ENCODE assay signal across 8 mouse cellular contexts in the genomic region with DNA sequence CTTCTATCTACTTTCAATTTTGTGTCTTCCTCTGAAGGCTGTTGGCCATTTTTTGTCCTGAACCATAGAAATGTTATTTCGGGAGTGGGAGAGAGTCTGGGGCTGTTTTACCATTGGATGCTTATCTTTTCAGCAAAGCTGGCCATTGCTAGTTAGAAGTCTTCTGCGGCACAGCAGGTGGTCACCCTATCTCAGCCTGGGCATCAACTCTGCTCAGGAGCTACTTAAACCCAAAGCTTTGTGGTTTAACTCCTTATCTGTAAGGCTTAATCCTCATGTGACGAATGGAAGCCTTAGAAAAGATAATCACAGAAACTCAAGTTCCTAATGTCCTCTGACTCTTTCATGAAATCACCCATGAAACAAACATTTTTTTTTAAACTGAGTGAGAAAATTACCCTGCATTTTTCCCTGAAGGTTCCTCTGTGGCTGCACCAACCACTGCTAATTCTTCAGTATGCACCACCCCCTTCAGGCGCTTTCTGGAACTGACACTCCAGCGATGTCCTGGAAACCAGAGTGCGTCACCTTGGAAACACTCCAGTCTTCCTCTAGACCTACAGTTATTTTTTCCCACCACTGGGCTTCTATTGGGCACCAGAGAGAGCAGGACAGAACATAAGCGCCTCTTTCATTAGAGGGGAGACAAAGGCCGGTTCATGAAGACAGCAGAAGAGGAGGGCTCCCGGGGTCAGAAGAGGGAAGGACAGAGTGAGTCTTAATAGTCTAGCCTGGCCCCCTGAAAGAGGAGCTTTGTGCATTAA.
DNase-seq lines count a peak whose midpoint lies in the region; ATAC-seq and TF ChIP-seq lines count a peak whose summit lies in the region.

No protein-coding gene starts in this region.

- DNase-seq in MEL (ENCODE audit: low read depth, low spot score): no peak
- DNase-seq in cerebellum, adult 18-20 months: peak; percentile 88 to 89
- DNase-seq in forebrain, postnatal 0 days: peak; percentile 91
- peak; percentile 27 for DNase-seq in heart, postnatal 25 days (ENCODE audit: low spot score)
- peak; percentile 13 for DNase-seq in large intestine, adult 2 months (ENCODE audit: low read depth, low spot score)
- peak; percentile 5 to 25 for DNase-seq in lung, adult 18-20 months
- peak; percentile 74 for DNase-seq in ovary, postnatal 14 days (ENCODE audit: low spot score)
- peak; percentile 35 to 52 for DNase-seq in urinary bladder, postnatal 36 days (ENCODE audit: low spot score in 2 of 2)

- peak in 1 of 2 experiments; percentile 23; a peak in 1 of 4 replicates for TF ChIP-seq EP300 in MEL (IDR thresholded peaks at IDR 0.05; ENCODE audit: low read depth in 1 of 2, low read length in 2 of 2)

- H3K36me3 ChIP-seq in MEL (ENCODE audit: control insufficient read depth in 1 of 2, insufficient read depth in 2 of 2, low read length in 2 of 2): no peaks in the 10 kb centered on the region
- H3K36me3 ChIP-seq in forebrain, postnatal 0 days (ENCODE audit: insufficient read depth): no peaks in the 10 kb centered on the region

- no peaks in the 10 kb centered on the region for H3K4me1 ChIP-seq in MEL (ENCODE audit: control insufficient read depth in 1 of 2, insufficient read depth in 2 of 2, low read length in 2 of 2)
- H3K4me1 ChIP-seq in forebrain, postnatal 0 days (ENCODE audit: insufficient read depth): peaks cover 3% of the 10 kb centered on the region; the same call in 1 of the 2 replicates

- no peak overlapping the region for H3K4me2 ChIP-seq in forebrain, postnatal 0 days (ENCODE audit: low read depth)

- no peak for TF ChIP-seq POLR2A in MEL (IDR thresholded peaks at IDR 0.05; ENCODE audit: control insufficient read depth in 1 of 2, insufficient read depth in 1 of 2, low read depth in 1 of 2, low read length in 2 of 2, poor library complexity in 1 of 2)

- peak; percentile 90 for ATAC-seq in forebrain, postnatal 0 days

- no peaks in the 10 kb centered on the region; a peak in 1 of 4 replicates for H3K27me3 ChIP-seq in MEL (ENCODE audit: control insufficient read depth in 1 of 2, insufficient read depth in 2 of 2, low read length in 2 of 2)
- H3K27me3 ChIP-seq in forebrain, postnatal 0 days (ENCODE audit: insufficient read depth, low read length): no peaks in the 10 kb centered on the region

- H3K79me2 ChIP-seq in MEL (ENCODE audit: control insufficient read depth, insufficient read depth, low read length, poor library complexity): no peaks in the 10 kb centered on the region

- TF ChIP-seq CTCF in MEL (IDR thresholded peaks at IDR 0.05 in 2 of 3, conservative IDR thresholded peaks at IDR 0.05 in 1 of 3; ENCODE audit: control insufficient read depth in 1 of 3, insufficient read depth in 1 of 3, low read depth in 2 of 3, low read length in 3 of 3, poor library complexity in 1 of 3, severe bottlenecking in 1 of 3): peak in 2 of 3 experiments; percentile 33 to 39; a peak in 4 of 6 replicates
- peak; percentile 88 for TF ChIP-seq CTCF in forebrain, postnatal 0 days (IDR thresholded peaks at IDR 0.05; ENCODE audit: low read depth)

- intact Hi-C loops in heart, postnatal 25 days (cut with DNase I): loop anchor here (2.0 kb wide), 1 partner anchor 205 kb away; no protein-coding TSS in a partner anchor

- H3K9ac ChIP-seq in MEL (ENCODE audit: control insufficient read depth, low read depth, low read length, poor library complexity, severe bottlenecking): no peak overlapping the region
- H3K9ac ChIP-seq in forebrain, postnatal 0 days: no peak overlapping the region

- no peaks in the 10 kb centered on the region for H3K9me3 ChIP-seq in MEL (replicated peaks; ENCODE audit: insufficient read depth, low read length)
- no peaks in the 10 kb centered on the region for H3K9me3 ChIP-seq in forebrain, postnatal 0 days (ENCODE audit: low read length)

- H3K27ac ChIP-seq in MEL (ENCODE audit: control insufficient read depth, low read depth, low read length): no peak overlapping the region
- no peak overlapping the region; the same call in 1 of the 2 replicates for H3K27ac ChIP-seq in forebrain, postnatal 0 days (ENCODE audit: low read depth, low read length)

- peak; percentile 26; the same call in 1 of the 2 replicates for TF ChIP-seq RAD21 in MEL (IDR thresholded peaks at IDR 0.05; ENCODE audit: low read depth, low read length)

- whole genome bisulfite sequencing in forebrain, postnatal 0 days: 9% methylated on average over 9 of the region's 9 CpGs
- WGBS in large intestine, adult 2 months: 28% methylated on average over 9 of the region's 9 CpGs

- H3K4me3 ChIP-seq in MEL (ENCODE audit: control insufficient read depth in 1 of 2, insufficient read depth in 1 of 2, low read depth in 2 of 2, low read length in 2 of 2): no peak overlapping the region
- H3K4me3 ChIP-seq in forebrain, postnatal 0 days (ENCODE audit: low read depth, low read length): no peak overlapping the region

TF ChIP-seq in MEL, 35 proteins besides CTCF, POLR2A, EP300 and RAD21:
- no peak for TF ChIP-seq MEF2A (IDR thresholded peaks at IDR 0.05; ENCODE audit: extremely low read depth, insufficient replicate concordance, low read depth, low read length, poor library complexity, severe bottlenecking)
- no peak for TF ChIP-seq SIN3A (IDR thresholded peaks at IDR 0.05; ENCODE audit: low read length)
- peak; percentile 24; the same call in 1 of the 2 replicates for TF ChIP-seq ZC3H11A (IDR thresholded peaks at IDR 0.05; ENCODE audit: low read depth, low read length)
- TF ChIP-seq BHLHE40 (IDR thresholded peaks at IDR 0.05; ENCODE audit: borderline replicate concordance, low read depth, low read length): 0 out of 2 replicates have a peak, but pooled peaks have one; percentile 22
- TF ChIP-seq RCOR1 (IDR thresholded peaks at IDR 0.05; ENCODE audit: low read depth, low read length): 0 out of 2 replicates have a peak, but pooled peaks have one; percentile 17
- TF ChIP-seq USF1 (IDR thresholded peaks at IDR 0.05; ENCODE audit: low read depth, low read length): peak; percentile 34; the same call in 1 of the 2 replicates
- TF ChIP-seq SMC3 (IDR thresholded peaks at IDR 0.05; ENCODE audit: low read depth, low read length): peak; percentile 27; the same call in 1 of the 2 replicates
- TF ChIP-seq NRF1 (IDR thresholded peaks at IDR 0.05; ENCODE audit: insufficient read depth, low read depth, low read length, poor library complexity, severe bottlenecking): no peak
